Mouse (Mus musculus) heart, postnatal 4 days (tissue): Measurements from ENCODE around the gene Tspan32. TPM values are rescaled to one million over a fixed set of nuclear protein-coding genes. Genes with fewer than 3 reads are reported as not detected.

Experiments used
- DNase-seq: peaks from one replicate; pipeline ENCODE4 v3.0.0; 2021
- total RNA-seq, 2 experiments: library from RNA; stranded (reverse); gene quantifications; 2 replicates each; pipeline ENCODE4 v1.2.3; 2021

Gene Tspan32
- total RNA-seq, 2 experiments from 2014 or later: 0.45 to 0.64 TPM

- peak; percentile 57 for DNase-seq
These were observed 28.7 kb downstream of the Tspan32 start for GRCm38 (mm10) chr7:143033581-143033980.

- no peak for DNase-seq
These were observed 29.3 kb downstream of the Tspan32 start for GRCm38 (mm10) chr7:143034112-143034511.

GRCm38 (mm10) chr7:143034519-143035450 lies 29.9 kb downstream of the Tspan32 start:
- peak; percentile 8 for DNase-seq

GRCm38 (mm10) chr7:143036787-143037186 lies 31.9 kb downstream of the Tspan32 start:
- DNase-seq: no peak

- DNase-seq: no peak
These were observed 32.5 kb downstream of the Tspan32 start for GRCm38 (mm10) chr7:143037306-143037705.

- DNase-seq: no peak
These were observed 33.5 kb downstream of the Tspan32 start for GRCm38 (mm10) chr7:143038174-143038931.

GRCm38 (mm10) chr7:143040561-143040960 lies 35.7 kb downstream of the Tspan32 start:
- DNase-seq: no peak

GRCm38 (mm10) chr7:143041138-143041822 lies 36.4 kb downstream of the Tspan32 start:
- no peak for DNase-seq

GRCm38 (mm10) chr7:143042089-143042488 lies 37.2 kb downstream of the Tspan32 start:
- peak; percentile 78 for DNase-seq

GRCm38 (mm10) chr7:143042897-143043300 lies 38.1 kb downstream of the Tspan32 start:
- no peak for DNase-seq

- no peak for DNase-seq
These were observed 39.4 kb downstream of the Tspan32 start for GRCm38 (mm10) chr7:143044049-143044825.

- no peak for DNase-seq
These were observed 40.0 kb downstream of the Tspan32 start for GRCm38 (mm10) chr7:143044826-143045206.

- DNase-seq: no peak
These were observed 41.5 kb downstream of the Tspan32 start for GRCm38 (mm10) chr7:143046358-143046757.

- no peak for DNase-seq
These were observed 44.5 kb downstream of the Tspan32 start for GRCm38 (mm10) chr7:143049331-143049730.

GRCm38 (mm10) chr7:143049841-143050816 lies 45.3 kb downstream of the Tspan32 start:
- peak; percentile 75 for DNase-seq

- no peak for DNase-seq
These were observed 46.5 kb downstream of the Tspan32 start for GRCm38 (mm10) chr7:143051316-143051715.

GRCm38 (mm10) chr7:143052626-143053007 lies 47.8 kb downstream of the Tspan32 start, which contains the start of gene Cd81:
TSS of gene Cd81 (plus strand) at chr7:143052739.
- peak; percentile 95 for DNase-seq

- peak; percentile 83 for DNase-seq
These were observed 48.4 kb downstream of the Tspan32 start for GRCm38 (mm10) chr7:143053008-143053899.

GRCm38 (mm10) chr7:143053961-143054611 lies 49.2 kb downstream of the Tspan32 start:
- no peak for DNase-seq
